17 mouse cellular contexts compared by ENCODE assay signal in the genomic region with DNA sequence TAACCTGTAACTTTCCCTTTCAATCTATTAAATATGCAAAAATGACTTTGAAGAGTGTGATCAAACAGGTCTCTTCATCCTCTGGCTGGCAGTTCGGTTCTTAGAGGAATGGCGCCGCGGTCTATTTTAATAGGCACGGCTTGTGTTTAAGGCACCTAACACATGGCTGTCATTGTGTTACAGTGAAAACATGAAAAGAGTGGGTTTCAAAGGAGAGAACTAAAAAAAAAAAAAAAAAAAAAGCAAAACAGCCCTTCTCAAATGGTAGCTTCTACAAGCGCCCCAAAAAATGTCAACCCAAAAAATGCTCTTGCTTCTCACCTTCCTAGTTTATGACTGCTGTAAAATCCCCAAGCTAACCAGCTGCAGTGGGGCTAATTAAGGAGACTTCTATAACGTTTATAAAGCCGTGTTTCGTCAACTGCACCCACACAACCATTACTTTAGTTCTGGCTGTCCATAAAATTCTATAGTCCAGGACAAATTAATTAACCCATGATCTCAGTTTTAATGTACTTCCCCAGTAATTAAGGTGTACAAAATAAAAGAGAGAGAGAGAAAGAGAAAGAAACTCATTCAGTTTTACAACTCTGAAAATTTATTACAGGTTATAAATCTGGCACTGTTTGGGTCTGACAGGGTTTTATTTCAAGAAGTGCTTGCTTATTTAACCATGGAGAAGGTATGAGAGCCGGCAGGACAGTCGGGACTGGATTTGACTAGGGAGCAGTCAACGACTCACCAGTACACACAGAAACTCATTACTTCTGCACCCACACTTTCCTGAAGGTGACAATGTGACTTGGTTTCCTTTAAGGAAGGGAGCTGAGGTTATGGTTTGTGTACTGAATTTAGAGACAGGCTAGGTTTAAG. TPM values are rescaled to one million over a fixed set of nuclear protein-coding genes. Genes with fewer than 3 reads are reported as not detected.
DNase-seq lines count a peak whose midpoint lies in the region; ATAC-seq and TF ChIP-seq lines count a peak whose summit lies in the region.
"Had no signal": no experiment of that assay in that cellular context is flagged by ENCODE, and none has a peak within 500 bp of the region (broad histone marks: within the 10 kb centered on the region; RNA-seq: fewer than 3 reads in every experiment).

No protein-coding gene starts in this region.

- WGBS in kidney, postnatal 0 days = 16% methylated on average over 12 of the region's 12 CpGs
- 36% methylated on average over 12 of the region's 12 CpGs for WGBS in forebrain, embryonic 13.5 days
- WGBS in intestine, embryonic 15.5 days = 49% methylated on average over 12 of the region's 12 CpGs
- WGBS in midbrain, embryonic 16.5 days = 54% methylated on average over 12 of the region's 12 CpGs
- WGBS in hindbrain, embryonic 16.5 days = 71% methylated on average over 12 of the region's 12 CpGs

- peak overlapping the region; percentile 54 for H3K4me2 ChIP-seq in kidney, postnatal 0 days (ENCODE audit: low read length)
- peak overlapping the region; percentile 53 for H3K4me2 ChIP-seq in forebrain, embryonic 13.5 days
- H3K4me2 ChIP-seq in intestine, embryonic 15.5 days (replicated peaks) = peak overlapping the region; percentile 55
- no peak overlapping the region for H3K4me2 ChIP-seq in midbrain, embryonic 16.5 days (ENCODE audit: low read length)
- no peak overlapping the region for H3K4me2 ChIP-seq in hindbrain, embryonic 16.5 days (ENCODE audit: low read length)

- TF ChIP-seq CTCF in kidney, postnatal 0 days (IDR thresholded peaks at IDR 0.05; ENCODE audit: low read depth) = no peak
- TF ChIP-seq CTCF in layer of hippocampus, adult 2 months (conservative IDR thresholded peaks at IDR 0.05) = no peak

- no peaks in the 10 kb centered on the region for H3K9me3 ChIP-seq in kidney, postnatal 0 days (replicated peaks; ENCODE audit: low read length)
- no peaks in the 10 kb centered on the region for H3K9me3 ChIP-seq in forebrain, embryonic 13.5 days (replicated peaks)
- no peaks in the 10 kb centered on the region for H3K9me3 ChIP-seq in intestine, embryonic 15.5 days
- H3K9me3 ChIP-seq in midbrain, embryonic 16.5 days (replicated peaks; ENCODE audit: control insufficient read depth, low read length, poor library complexity, severe bottlenecking) = no peaks in the 10 kb centered on the region
- no peaks in the 10 kb centered on the region for H3K9me3 ChIP-seq in hindbrain, embryonic 16.5 days (ENCODE audit: control insufficient read depth, low read length)
- H3K9me3 ChIP-seq: heart, embryonic 10.5 days had no signal

- no peaks in the 10 kb centered on the region for H3K27me3 ChIP-seq in kidney, postnatal 0 days (ENCODE audit: insufficient read depth, low read length)
- H3K27me3 ChIP-seq in forebrain, embryonic 13.5 days = no peaks in the 10 kb centered on the region
- H3K27me3 ChIP-seq in intestine, embryonic 15.5 days (replicated peaks) = no peaks in the 10 kb centered on the region
- H3K27me3 ChIP-seq in midbrain, embryonic 16.5 days (ENCODE audit: control insufficient read depth, insufficient read depth, low read depth, low read length) = no peaks in the 10 kb centered on the region
- H3K27me3 ChIP-seq in hindbrain, embryonic 16.5 days (replicated peaks; ENCODE audit: control insufficient read depth, insufficient read depth, low read length) = no peaks in the 10 kb centered on the region

- no peak overlapping the region for H3K27ac ChIP-seq in kidney, postnatal 0 days
- H3K27ac ChIP-seq in forebrain, embryonic 13.5 days = no peak overlapping the region
- H3K27ac ChIP-seq in intestine, embryonic 15.5 days = no peak overlapping the region
- no peak overlapping the region for H3K27ac ChIP-seq in midbrain, embryonic 16.5 days (ENCODE audit: low read length)
- no peak overlapping the region for H3K27ac ChIP-seq in layer of hippocampus, adult 2 months
- H3K27ac ChIP-seq in hindbrain, embryonic 16.5 days (ENCODE audit: low read depth, low read length) = no peak overlapping the region
- H3K27ac ChIP-seq: heart, embryonic 10.5 days had no signal

- ATAC-seq in kidney, postnatal 0 days (replicated peaks; ENCODE audit: low FRiP score, low read depth) = peak; percentile 35; the same call in 1 of the 2 replicates
- ATAC-seq in forebrain, embryonic 13.5 days = peak; percentile 57
- peak; percentile 62 for ATAC-seq in intestine, embryonic 15.5 days
- peak; percentile 64; the same call in 1 of the 2 replicates for ATAC-seq in midbrain, embryonic 16.5 days
- ATAC-seq in hindbrain, embryonic 16.5 days = no peak
- ATAC-seq: CD4-positive, CD25-positive, alpha-beta regulatory T cell, adult 4 months; inflammation-experienced regulatory T-cells, adult 6 months had no signal

- no peak overlapping the region for H3K9ac ChIP-seq in kidney, postnatal 0 days (ENCODE audit: low read depth, low read length)
- no peak overlapping the region for H3K9ac ChIP-seq in forebrain, embryonic 13.5 days
- H3K9ac ChIP-seq in intestine, embryonic 15.5 days = no peak overlapping the region
- H3K9ac ChIP-seq in midbrain, embryonic 16.5 days (ENCODE audit: low read depth, low read length) = no peak overlapping the region
- no peak overlapping the region for H3K9ac ChIP-seq in hindbrain, embryonic 16.5 days (ENCODE audit: low read depth, low read length)

- peaks cover 10% of the 10 kb centered on the region; the same call in 1 of the 2 replicates for H3K4me1 ChIP-seq in kidney, postnatal 0 days (replicated peaks; ENCODE audit: insufficient read depth, low read length)
- H3K4me1 ChIP-seq in forebrain, embryonic 13.5 days = peaks cover 14% of the 10 kb centered on the region
- H3K4me1 ChIP-seq in intestine, embryonic 15.5 days (replicated peaks) = peaks cover 6% of the 10 kb centered on the region; the same call in 1 of the 2 replicates
- H3K4me1 ChIP-seq in midbrain, embryonic 16.5 days (ENCODE audit: control insufficient read depth, insufficient read depth, low read length) = no peaks in the 10 kb centered on the region
- no peaks in the 10 kb centered on the region for H3K4me1 ChIP-seq in hindbrain, embryonic 16.5 days (ENCODE audit: control insufficient read depth, insufficient read depth, low read depth, low read length)
- H3K4me1 ChIP-seq: heart, embryonic 10.5 days had no signal

- H3K4me3 ChIP-seq in kidney, postnatal 0 days (replicated peaks; ENCODE audit: low read depth, low read length) = peak overlapping the region; percentile 17; the same call in 1 of the 2 replicates
- H3K4me3 ChIP-seq in forebrain, embryonic 13.5 days = no peak overlapping the region
- no peak overlapping the region for H3K4me3 ChIP-seq in intestine, embryonic 15.5 days (replicated peaks)
- H3K4me3 ChIP-seq in midbrain, embryonic 16.5 days (ENCODE audit: low read depth, low read length) = no peak overlapping the region
- no peak overlapping the region; the same call in 1 of the 2 replicates for H3K4me3 ChIP-seq in layer of hippocampus, adult 2 months
- no peak overlapping the region for H3K4me3 ChIP-seq in hindbrain, embryonic 16.5 days (ENCODE audit: low read length)
- H3K4me3 ChIP-seq: erythroblast, embryonic 14.5 days; heart, embryonic 10.5 days; myocyte had no signal

- no peaks in the 10 kb centered on the region for H3K36me3 ChIP-seq in kidney, postnatal 0 days (ENCODE audit: insufficient read depth, low read length)
- peaks cover 19% of the 10 kb centered on the region for H3K36me3 ChIP-seq in forebrain, embryonic 13.5 days (ENCODE audit: poor library complexity, severe bottlenecking)
- no peaks in the 10 kb centered on the region for H3K36me3 ChIP-seq in intestine, embryonic 15.5 days
- H3K36me3 ChIP-seq in midbrain, embryonic 16.5 days (ENCODE audit: control insufficient read depth, insufficient read depth, low read length) = peaks cover 3% of the 10 kb centered on the region; the same call in 1 of the 2 replicates
- H3K36me3 ChIP-seq in hindbrain, embryonic 16.5 days (ENCODE audit: control insufficient read depth, insufficient read depth, low read length) = peaks cover 12% of the 10 kb centered on the region

- DNase-seq in kidney, postnatal 0 days (ENCODE audit: low spot score) = peak; percentile 84
- no peak for DNase-seq in kidney, adult 9 months
- DNase-seq in layer of hippocampus, adult 2 months (ENCODE audit: low spot score in 2 of 2) = no peak
- DNase-seq in cerebellum, postnatal 25 days = no peak
- DNase-seq: cerebellum, adult 11-12 months; heart, postnatal 36 days; liver; lung, adult 2 months had no signal

RNA-seq across cellular contexts. Expression of a gene that starts 27.3 kb away (rescaled TPM):
- 2.2 and 2.7 TPM in 2 replicates for polyA plus RNA-seq in kidney, postnatal 0 days (2015; fragmentation: Nextera tagmentation; extraction: Ambion mirVana)
- polyA plus RNA-seq in forebrain, embryonic 13.5 days (2015; fragmentation: Nextera tagmentation; extraction: Ambion mirVana) = 6.7 and 7.7 TPM in 2 replicates
- 3.5 and 3.7 TPM in 2 replicates for polyA plus RNA-seq in intestine, embryonic 15.5 days (2015; fragmentation: Nextera tagmentation; extraction: Ambion mirVana)
- 12.6 and 13.8 TPM in 2 replicates for polyA plus RNA-seq in midbrain, embryonic 16.5 days (2015; fragmentation: Nextera tagmentation; extraction: Ambion mirVana)
- total RNA-seq in layer of hippocampus, adult 2 months (2021) = 1 to 10 TPM; 9.2 to 9.4 TPM
- polyA plus RNA-seq in hindbrain, embryonic 16.5 days (2015; fragmentation: Nextera tagmentation; extraction: Ambion mirVana) = 11.4 and 12.4 TPM in 2 replicates
- polyA plus RNA-seq: myocyte had no signal

Comparison
In these comparisons a context has a peak if more than half of its experiments do, and no peak if none do; other contexts are left out.
1. H3K4me2 ChIP-seq: peak in kidney, postnatal 0 days (single experiment), forebrain, embryonic 13.5 days (single experiment) and intestine, embryonic 15.5 days (single experiment); none in midbrain, embryonic 16.5 days (single experiment) and hindbrain, embryonic 16.5 days (single experiment).